Comparison of ENCODE assay signal across 34 mouse cellular contexts in genomic region chr3:39965431-39965830, GRCm38 (mm10).
DNase-seq lines count a peak whose midpoint lies in the region; ATAC-seq and TF ChIP-seq lines count a peak whose summit lies in the region.
"Had no signal": no experiment of that assay in that cellular context is flagged by ENCODE, and none has a peak within 500 bp of the region (broad histone marks: within the 10 kb centered on the region; RNA-seq: fewer than 3 reads in every experiment).

No protein-coding gene starts in this region.

- H3K27me3 ChIP-seq in intestine, embryonic 16.5 days (replicated peaks; ENCODE audit: control insufficient read depth, insufficient read depth, low read length), result no peaks in the 10 kb centered on the region
- H3K27me3 ChIP-seq: CH12.LX; embryonic facial prominence, embryonic 15.5 days; forebrain, embryonic 12.5 days; heart, embryonic 13.5 days; liver, embryonic 13.5 days; megakaryocyte, embryonic 14.5 days; midbrain, embryonic 12.5 days had no signal

- H3K4me3 ChIP-seq in left cerebral cortex, adult 2 months, result no peak overlapping the region
- no peak overlapping the region for H3K4me3 ChIP-seq in intestine, embryonic 16.5 days (ENCODE audit: low read length)
- H3K4me3 ChIP-seq: embryonic facial prominence, embryonic 10.5 days; embryonic facial prominence, embryonic 15.5 days; forebrain, embryonic 12.5 days; heart, embryonic 13.5 days; liver, embryonic 13.5 days; megakaryocyte, embryonic 14.5 days; midbrain, embryonic 12.5 days had no signal

- 97% methylated on average over 2 of the region's 2 CpGs for WGBS in intestine, embryonic 16.5 days

- no peak for ATAC-seq in intestine, embryonic 16.5 days
- ATAC-seq: activated CD4-positive, CD25-positive, alpha-beta regulatory T cell, adult 4 months; forebrain, postnatal 0 days; lung, postnatal 0 days had no signal

- no peak for TF ChIP-seq CTCF in left cerebral cortex, adult 2 months (IDR thresholded peaks at IDR 0.05)

- peak overlapping the region; percentile 47; the same call in 1 of the 2 replicates for H3K27ac ChIP-seq in left cerebral cortex, adult 2 months
- H3K27ac ChIP-seq in intestine, embryonic 16.5 days (ENCODE audit: low read length), result no peak overlapping the region
- H3K27ac ChIP-seq: embryonic facial prominence, embryonic 10.5 days; embryonic facial prominence, embryonic 15.5 days; forebrain, embryonic 12.5 days; heart, embryonic 13.5 days; hindbrain, embryonic 14.5 days; liver, embryonic 13.5 days; midbrain, embryonic 12.5 days; stomach, postnatal 0 days had no signal

- no peaks in the 10 kb centered on the region for H3K36me3 ChIP-seq in intestine, embryonic 16.5 days (ENCODE audit: control insufficient read depth, insufficient read depth, low read length)
- H3K36me3 ChIP-seq: embryonic facial prominence, embryonic 10.5 days; embryonic facial prominence, embryonic 15.5 days; forebrain, embryonic 12.5 days; heart, embryonic 13.5 days; liver, embryonic 13.5 days; midbrain, embryonic 12.5 days had no signal

- no peak overlapping the region for H3K4me2 ChIP-seq in intestine, embryonic 16.5 days (ENCODE audit: low read depth, low read length)
- H3K4me2 ChIP-seq: embryonic facial prominence, embryonic 15.5 days; forebrain, embryonic 12.5 days; heart, embryonic 13.5 days; hindbrain, embryonic 14.5 days; liver, embryonic 13.5 days; midbrain, embryonic 12.5 days had no signal

- peak; percentile 6 to 30 for DNase-seq in frontal cortex, postnatal 36 days (ENCODE audit: low spot score in 2 of 2)
- no peak for DNase-seq in frontal cortex, postnatal 10 days (ENCODE audit: low spot score in 2 of 2)
- DNase-seq in left cerebral cortex, adult 2 months (ENCODE audit: extremely low spot score in 1 of 2, low spot score in 2 of 2), result no peak
- DNase-seq in left cerebral cortex, postnatal 4 days, result no peak
- peak; percentile 65 for DNase-seq in brain, adult 2 months (ENCODE audit: low read depth, low spot score)
- DNase-seq in liver, result no peak
- DNase-seq: adrenal gland, adult 2 months; adrenal gland, postnatal 36 days; cerebellum, adult 8-10 months; cerebellum, postnatal 25 days; forebrain, postnatal 0 days; gastrocnemius, postnatal 10 days; heart, postnatal 10 days; kidney, adult 11 months; kidney, postnatal 14 days; liver, embryonic 13.5 days; lung, adult 18-20 months; lung, postnatal 4 days; retina, postnatal 1 day; spleen, adult 18-20 months; thymus, adult 2 months; thymus, postnatal 36 days had no signal

- no peaks in the 10 kb centered on the region for H3K9me3 ChIP-seq in intestine, embryonic 16.5 days (ENCODE audit: control insufficient read depth, low read length)
- H3K9me3 ChIP-seq: embryonic facial prominence, embryonic 10.5 days; embryonic facial prominence, embryonic 15.5 days; forebrain, embryonic 12.5 days; heart, embryonic 13.5 days; liver, embryonic 13.5 days; megakaryocyte, embryonic 14.5 days; midbrain, embryonic 12.5 days had no signal

- no peaks in the 10 kb centered on the region for H3K4me1 ChIP-seq in intestine, embryonic 16.5 days (ENCODE audit: control insufficient read depth, insufficient read depth, low read length)
- H3K4me1 ChIP-seq: forebrain, embryonic 12.5 days; heart, embryonic 13.5 days; liver, embryonic 13.5 days; megakaryocyte, embryonic 14.5 days; midbrain, embryonic 12.5 days had no signal

- intact Hi-C loops in left cerebral cortex, adult 2 months (cut with DNase I), result loop anchor here (5.0 kb wide), 1 partner anchor 118 kb away; no protein-coding TSS in a partner anchor
- intact Hi-C loops in left cerebral cortex, postnatal 4 days (cut with DNase I), result no loop called here

- H3K9ac ChIP-seq in intestine, embryonic 16.5 days (ENCODE audit: low read depth, low read length), result no peak overlapping the region
- H3K9ac ChIP-seq: embryonic facial prominence, embryonic 15.5 days; forebrain, embryonic 12.5 days; forebrain, postnatal 0 days; heart, embryonic 13.5 days; hindbrain, embryonic 14.5 days; liver, embryonic 13.5 days; midbrain, embryonic 12.5 days had no signal

Comparison
In these comparisons a context has a peak if more than half of its experiments do, and no peak if none do; other contexts are left out.
1. DNase-seq: peak in frontal cortex, postnatal 36 days (2 of 2) and brain, adult 2 months (single experiment); none in frontal cortex, postnatal 10 days (0 of 2), left cerebral cortex, adult 2 months (0 of 2), left cerebral cortex, postnatal 4 days (single experiment) and liver (single experiment).